ENCODE assay signal across 22 mouse cellular contexts in the genomic region with DNA sequence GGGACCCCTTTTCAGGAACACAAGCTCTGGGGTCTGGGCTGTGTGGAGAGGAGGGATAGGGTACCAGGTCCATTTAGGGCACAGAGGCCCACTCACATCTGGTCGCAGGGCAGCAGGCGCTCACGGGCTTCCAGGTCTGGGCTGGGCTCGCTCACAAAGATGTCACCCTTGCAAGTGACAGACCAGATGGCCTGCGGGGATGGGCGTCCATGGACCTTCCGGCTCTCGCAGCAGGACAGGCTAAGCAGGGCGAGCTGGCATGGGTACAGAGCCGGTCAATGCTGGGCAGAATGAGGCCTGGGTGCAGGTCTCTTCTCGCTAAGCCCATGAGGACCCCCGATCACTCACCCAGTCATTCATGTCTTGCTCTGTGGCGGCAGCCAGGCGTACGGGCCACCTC. TPM values are rescaled to one million over a fixed set of nuclear protein-coding genes. Genes with fewer than 3 reads are reported as not detected.
"Had no signal": no experiment of that assay in that cellular context is flagged by ENCODE, and none has a peak within 500 bp of the region (broad histone marks: within the 10 kb centered on the region; RNA-seq: fewer than 3 reads in every experiment).

No protein-coding gene starts in this region.

- H3K27me3 ChIP-seq: limb, embryonic 12.5 days; limb, embryonic 15.5 days; midbrain, embryonic 12.5 days; midbrain, embryonic 15.5 days; neural tube, embryonic 12.5 days; neural tube, embryonic 15.5 days had no signal

- H3K4me3 ChIP-seq: limb, embryonic 12.5 days; limb, embryonic 15.5 days; midbrain, embryonic 12.5 days; midbrain, embryonic 15.5 days; neural tube, embryonic 12.5 days; neural tube, embryonic 15.5 days had no signal

- H3K27ac ChIP-seq: limb, embryonic 12.5 days; limb, embryonic 15.5 days; liver, embryonic 14.5 days; macrophage; midbrain, embryonic 12.5 days; midbrain, embryonic 15.5 days; neural tube, embryonic 12.5 days; neural tube, embryonic 15.5 days; stomach, postnatal 0 days had no signal

- ATAC-seq: liver, postnatal 0 days; lung, postnatal 0 days; midbrain, embryonic 15.5 days had no signal

- H3K9me3 ChIP-seq: limb, embryonic 15.5 days; midbrain, embryonic 12.5 days; midbrain, embryonic 15.5 days; neural tube, embryonic 15.5 days had no signal

- H3K4me2 ChIP-seq: limb, embryonic 12.5 days; limb, embryonic 15.5 days; liver, embryonic 11.5 days; lung, embryonic 14.5 days; midbrain, embryonic 12.5 days; midbrain, embryonic 15.5 days; neural tube, embryonic 12.5 days; neural tube, embryonic 15.5 days had no signal

- H3K9ac ChIP-seq: limb, embryonic 12.5 days; limb, embryonic 15.5 days; liver, embryonic 14.5 days; liver, postnatal 0 days; lung, embryonic 14.5 days; midbrain, embryonic 12.5 days; midbrain, embryonic 15.5 days; neural tube, embryonic 12.5 days; neural tube, embryonic 15.5 days had no signal

- DNase-seq: kidney, postnatal 14 days; kidney, postnatal 4 days; left cerebral cortex, postnatal 4 days; liver, postnatal 0 days; lung, embryonic 14.5 days; right cerebral cortex, adult 18-20 months; right cerebral cortex, postnatal 14 days; right cerebral cortex, postnatal 4 days; thymus, adult 2 months; thymus, postnatal 14 days; thymus, postnatal 4 days had no signal

- H3K4me1 ChIP-seq: limb, embryonic 12.5 days; limb, embryonic 15.5 days; midbrain, embryonic 12.5 days; midbrain, embryonic 15.5 days; neural tube, embryonic 12.5 days; neural tube, embryonic 15.5 days had no signal

RNA-seq across cellular contexts. Expression of a gene that starts 16.0 kb away (rescaled TPM):
- polyA plus RNA-seq: macrophage; midbrain, embryonic 12.5 days had no signal
